Mouse (Mus musculus) lung, embryonic 14.5 days (tissue): ENCODE data around the gene Tjp1. TPM values are rescaled to one million over a fixed set of nuclear protein-coding genes. Genes with fewer than 3 reads are reported as not detected.

Source experiments
- ATAC-seq: fragments of 200-750 bp; cut with Nextera tagmentation; 2 replicates; pipeline ENCODE4 v1.8.0; 2017; ENCODE audit warnings: mild to moderate bottlenecking, moderate TSS enrichment, moderate library complexity; ENCODE audit not compliant: insufficient read depth
- DNase-seq: peaks from one replicate; pipeline ENCODE4 v3.0.0-alpha.2; 2015
- H3K27ac ChIP-seq: fragments of 300-500 bp; sonication (generic); 2 replicates; pipeline ENCODE4 v1.5.1; 2014; ENCODE audit warnings: low read depth, mild to moderate bottlenecking, moderate library complexity
- H3K27me3 ChIP-seq: fragments of 300-500 bp; sonication (generic); 2 replicates; pipeline ENCODE4 v1.6.1; 2014; ENCODE audit warnings: low read length, control low read depth; ENCODE audit not compliant: insufficient read depth
- H3K36me3 ChIP-seq: fragments of 300-500 bp; sonication (generic); 2 replicates; pipeline ENCODE4 v1.6.1; 2014; ENCODE audit warnings: control low read depth; ENCODE audit not compliant: insufficient read depth
- H3K4me1 ChIP-seq: fragments of 300-500 bp; sonication (generic); 2 replicates; pipeline ENCODE4 v1.6.1; 2014; ENCODE audit warnings: antibody characterized with exemption, control low read depth; ENCODE audit not compliant: insufficient read depth
- H3K4me2 ChIP-seq: fragments of 300-500 bp; sonication (generic); 2 replicates; pipeline ENCODE4 v1.6.1; 2014; ENCODE audit warnings: mild to moderate bottlenecking
- H3K4me3 ChIP-seq: fragments of 300-500 bp; sonication (generic); 2 replicates; pipeline ENCODE4 v1.5.1; 2014; ENCODE audit warnings: low read depth, low read length
- H3K9ac ChIP-seq: fragments of 300-500 bp; sonication (generic); 2 replicates; pipeline ENCODE4 v1.6.1; 2014
- H3K9me3 ChIP-seq: fragments of 300-500 bp; sonication (generic); 2 replicates; pipeline ENCODE4 v1.6.1; 2016; ENCODE audit warnings: low read depth, low read length, control low read depth
- CTCF ChIP-seq: IDR thresholded peaks from 2 replicates; pipeline ENCODE4 v1.5.1; 2016; ENCODE audit warnings: antibody characterized with exemption, low read depth
- WGBS: fragments of 180-500 bp; shearing (Covaris S2); extraction: QIAGEN DNeasy Blood & Tissue Kit; methylation state at CpG from one replicate; pipeline ENCODE4 v1.1.7; 2014; 5-methylcytosine and 5-hydroxymethylcytosine counted together
- polyA plus RNA-seq: library from polyadenylated mRNA; unstranded; fragments of >200 nt; fragmentation: Nextera tagmentation; extraction: Ambion mirVana; gene quantifications from 2 replicates; pipeline ENCODE4 v1.2.1, GENCODE M21; 2014

The Tjp1 gene
- polyA plus RNA-seq, 1 experiment from 2014 or later: 32.2 TPM

DNA sequence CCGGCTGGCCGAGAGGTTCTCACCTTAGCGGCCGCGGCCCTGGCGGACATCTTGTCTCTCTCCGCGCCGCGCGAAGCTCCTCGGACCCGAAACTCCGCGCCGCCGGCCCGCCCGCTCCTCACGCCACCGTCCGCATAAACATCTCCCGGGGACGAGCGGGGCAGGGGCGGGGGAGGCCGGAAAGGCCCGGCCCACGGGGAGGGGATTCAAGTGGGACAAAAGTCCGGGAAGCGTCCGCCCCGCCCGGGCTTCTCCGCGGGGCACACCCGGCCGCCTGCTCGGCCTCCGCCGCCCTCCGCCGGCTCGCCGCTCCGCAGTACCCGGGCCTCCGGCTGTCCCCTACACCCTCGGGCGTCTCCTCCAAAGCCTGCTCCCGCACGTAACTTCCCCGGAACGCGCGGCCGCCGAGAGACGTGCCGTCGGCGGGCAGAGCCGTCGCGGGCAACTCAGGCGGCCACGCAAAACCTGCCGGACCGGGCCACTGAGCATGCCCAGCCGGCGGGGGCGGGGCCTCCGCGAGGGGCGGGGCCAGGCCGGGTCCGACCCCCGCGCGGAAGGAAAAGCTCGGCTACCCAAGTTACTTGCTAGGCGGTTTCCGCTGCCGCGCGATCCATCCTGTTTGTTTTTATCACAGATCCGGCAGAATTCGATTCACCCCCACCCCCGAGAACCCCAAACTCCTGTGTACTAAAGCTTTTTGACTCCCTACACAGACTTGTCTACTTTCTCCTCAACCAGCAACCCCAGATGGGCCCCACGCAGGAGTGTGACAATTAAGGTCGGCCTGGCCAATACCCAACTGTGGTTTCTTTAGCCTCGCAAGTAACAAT lies 156.6 kb downstream of the Tjp1 start:
- WGBS: under 1% methylated on average over 84 of the region's 92 CpGs
- DNase-seq (peak; percentile 95), ATAC-seq (peak; percentile 92)
- H3K4me1 ChIP-seq: peaks cover 7% of the 10 kb centered on the region; the same call in 1 of the 2 replicates
- peak overlapping the region; percentile 97 for H3K27ac ChIP-seq
- peak overlapping the region; percentile 90 for H3K9ac ChIP-seq
- no peaks in the 10 kb centered on the region for H3K36me3 ChIP-seq
- H3K4me2 ChIP-seq: peak overlapping the region; percentile 75
- H3K9me3 ChIP-seq: no peaks in the 10 kb centered on the region
- H3K27me3 ChIP-seq: no peaks in the 10 kb centered on the region
- no peak for TF ChIP-seq CTCF
- H3K4me3 ChIP-seq: peak overlapping the region; percentile 81

DNA sequence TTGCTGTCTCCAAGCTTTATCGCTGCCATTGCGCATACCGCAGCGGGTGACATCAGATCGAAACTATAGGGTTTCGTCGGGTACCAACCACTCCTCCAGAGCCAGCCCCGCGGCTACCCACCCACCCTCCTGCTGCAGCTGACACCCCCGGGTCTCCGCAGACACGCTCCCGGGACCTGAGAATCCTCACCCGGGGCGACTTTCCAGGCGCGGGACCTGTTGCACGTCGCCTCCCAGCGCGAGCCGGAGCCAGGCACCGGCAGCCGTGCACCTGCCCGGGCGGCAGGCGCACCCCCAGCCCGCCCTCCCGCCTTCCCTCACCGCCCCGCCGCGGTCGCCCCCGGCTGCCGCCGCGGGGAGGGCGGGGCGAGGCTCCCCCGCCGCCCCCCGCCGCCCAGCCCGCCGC lies 157.2 kb downstream of the Tjp1 start:
- no peak for TF ChIP-seq CTCF
- Histone ChIP-seq H3K27ac (peak overlapping the region; percentile 97), H3K9me3 (no peaks in the 10 kb centered on the region), H3K4me2 (peak overlapping the region; percentile 75), H3K36me3 (no peaks in the 10 kb centered on the region), H3K27me3 (no peaks in the 10 kb centered on the region), H3K9ac (peak overlapping the region; percentile 90), H3K4me1 (peaks cover 7% of the 10 kb centered on the region; the same call in 1 of the 2 replicates), H3K4me3 (peak overlapping the region; percentile 81)
- peak; percentile 61 for DNase-seq
- ATAC-seq: peak; percentile 36
- under 1% methylated on average over 34 of the region's 46 CpGs for WGBS

DNA sequence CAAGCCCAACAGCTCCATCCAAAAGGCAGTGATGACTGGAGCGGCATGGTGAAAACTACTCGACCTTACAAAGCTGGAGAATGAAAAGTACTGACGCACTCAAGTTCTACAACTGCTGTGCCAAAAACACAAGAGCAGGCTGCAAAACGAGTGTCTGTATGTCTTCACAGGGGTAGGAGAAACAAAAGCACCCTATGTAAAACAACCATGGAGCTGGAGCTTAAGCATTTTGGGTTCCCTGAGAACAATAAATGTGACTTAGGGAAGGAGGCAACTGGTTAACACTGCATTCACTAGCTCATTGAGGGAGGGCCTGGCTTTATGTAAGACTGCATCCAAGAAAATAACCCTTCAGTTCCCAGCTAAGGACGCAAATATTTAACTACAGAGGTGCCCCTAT lies 158.5 kb downstream of the Tjp1 start:
- Histone ChIP-seq H3K36me3 (no peaks in the 10 kb centered on the region), H3K9me3 (no peaks in the 10 kb centered on the region), H3K4me2 (peak overlapping the region; percentile 75), H3K4me3 (peak overlapping the region; percentile 81), H3K9ac (peak overlapping the region; percentile 52), H3K4me1 (peaks cover 7% of the 10 kb centered on the region; the same call in 1 of the 2 replicates), H3K27me3 (no peaks in the 10 kb centered on the region), H3K27ac (peak overlapping the region; percentile 33; the same call in 1 of the 2 replicates)
- TF ChIP-seq CTCF: no peak
- WGBS: 16% methylated on average over 5 of the region's 5 CpGs
- no peak for ATAC-seq
- DNase-seq: peak; percentile 46

DNA sequence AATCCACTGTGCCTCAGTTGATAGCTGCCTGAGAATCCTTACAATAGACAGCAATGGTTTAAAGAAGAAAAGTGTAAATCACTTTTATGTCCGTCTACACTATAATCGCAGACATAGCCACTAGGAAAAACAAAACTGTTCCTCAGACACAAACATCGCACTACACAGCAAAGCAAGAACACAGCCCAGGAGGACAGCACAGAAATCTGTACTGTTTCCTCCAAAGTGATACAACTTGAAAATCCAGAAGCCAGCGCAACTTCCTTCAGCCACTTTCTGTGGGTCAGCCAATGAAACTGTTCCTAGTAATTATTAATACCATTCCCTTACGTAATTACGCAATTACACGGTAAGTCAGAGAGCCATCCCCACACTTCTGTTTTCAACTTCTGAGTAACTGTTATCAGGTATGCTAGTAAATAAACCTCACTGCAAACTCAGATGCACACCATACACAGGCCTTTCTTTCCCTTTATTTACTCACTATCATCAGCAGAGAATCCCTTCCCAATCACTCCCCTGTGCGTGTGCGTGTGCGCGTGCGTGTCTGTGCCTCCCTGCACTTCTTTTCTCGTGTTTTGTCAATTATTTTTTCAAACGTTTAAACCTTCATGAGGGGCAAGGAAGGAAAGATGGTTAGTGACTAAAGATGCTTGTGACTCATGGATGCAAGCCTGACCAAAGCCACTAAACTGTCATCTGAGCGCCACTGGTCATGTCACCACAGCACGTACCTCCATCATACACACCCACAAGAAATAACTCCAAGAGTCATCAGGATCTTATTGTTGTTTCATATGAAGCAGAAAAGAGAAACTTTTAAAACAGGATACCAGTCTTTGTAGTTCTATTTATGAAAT lies 160.0 kb downstream of the Tjp1 start:
- H3K27ac ChIP-seq: no peak overlapping the region
- no peaks in the 10 kb centered on the region for H3K27me3 ChIP-seq
- peaks cover 7% of the 10 kb centered on the region; the same call in 1 of the 2 replicates for H3K4me1 ChIP-seq
- H3K4me2 ChIP-seq: peak overlapping the region; percentile 75
- no peak for ATAC-seq
- no peak for TF ChIP-seq CTCF
- no peak for DNase-seq
- H3K9me3 ChIP-seq: no peaks in the 10 kb centered on the region
- no peaks in the 10 kb centered on the region for H3K36me3 ChIP-seq
- H3K4me3 ChIP-seq: peak overlapping the region; percentile 81; the same call in 1 of the 2 replicates
- H3K9ac ChIP-seq: no peak overlapping the region
- WGBS: 70% methylated on average over 16 of the region's 16 CpGs

DNA sequence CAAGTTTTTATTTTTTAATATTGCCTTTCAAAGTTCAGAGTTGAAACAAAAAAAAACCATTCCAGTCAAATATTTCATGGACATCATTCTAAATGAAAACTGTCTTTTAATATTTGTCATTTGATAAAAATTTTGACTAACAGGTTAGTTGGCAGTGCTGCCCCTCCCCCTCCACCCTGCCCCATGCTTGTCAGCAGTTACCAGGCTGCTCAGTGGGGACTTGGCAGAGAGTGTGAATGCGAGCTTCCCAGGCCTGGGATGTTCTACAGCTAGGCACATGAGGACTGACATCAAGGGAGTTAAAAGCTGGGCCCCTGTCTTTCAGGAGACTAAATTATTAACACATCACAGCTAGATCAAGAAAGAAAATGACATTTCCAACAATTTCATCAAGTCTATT lies 161.4 kb downstream of the Tjp1 start:
- H3K9ac ChIP-seq: no peak overlapping the region
- ATAC-seq (no peak), DNase-seq (no peak)
- WGBS: 7% methylated on average over 1 of the region's 1 CpGs
- no peak for TF ChIP-seq CTCF
- H3K4me1 ChIP-seq: peaks cover 7% of the 10 kb centered on the region; the same call in 1 of the 2 replicates
- H3K9me3 ChIP-seq: no peaks in the 10 kb centered on the region
- no peaks in the 10 kb centered on the region for H3K36me3 ChIP-seq
- H3K27ac ChIP-seq: no peak overlapping the region
- H3K27me3 ChIP-seq: no peaks in the 10 kb centered on the region
- H3K4me2 ChIP-seq: no peak overlapping the region
- no peak overlapping the region for H3K4me3 ChIP-seq

DNA sequence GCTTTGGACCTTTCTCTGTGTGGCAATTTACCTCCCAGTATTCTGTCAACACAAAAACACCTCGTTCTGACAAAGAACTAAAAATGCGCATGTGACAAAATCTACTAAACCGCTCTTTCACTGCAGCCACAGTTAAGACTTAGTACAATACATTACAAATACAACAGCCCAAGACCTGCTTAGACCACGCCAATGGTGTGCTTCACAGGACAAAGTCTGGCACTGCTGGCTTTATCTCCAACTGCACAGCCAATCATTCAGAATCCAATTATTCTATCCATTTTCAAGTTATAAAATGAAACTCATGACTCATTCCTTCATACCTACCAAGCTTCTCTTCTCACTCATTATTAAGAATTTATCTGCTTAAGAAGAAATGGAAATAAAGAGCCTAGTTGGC lies 162.0 kb downstream of the Tjp1 start:
- WGBS: 87% methylated on average over 4 of the region's 4 CpGs
- H3K36me3 ChIP-seq: no peaks in the 10 kb centered on the region
- no peak overlapping the region for H3K4me2 ChIP-seq
- peaks cover 7% of the 10 kb centered on the region; the same call in 1 of the 2 replicates for H3K4me1 ChIP-seq
- H3K9ac ChIP-seq: no peak overlapping the region
- ATAC-seq (no peak), DNase-seq (no peak)
- H3K4me3 ChIP-seq: no peak overlapping the region
- no peaks in the 10 kb centered on the region for H3K9me3 ChIP-seq
- TF ChIP-seq CTCF: no peak
- H3K27me3 ChIP-seq: no peaks in the 10 kb centered on the region
- no peak overlapping the region for H3K27ac ChIP-seq
